Mouse (Mus musculus): ENCODE data around the gene Gnmt.
"Not testable (repeated sequence)": the region's sequence is repeated elsewhere in the genome, so short reads cannot be mapped to it uniquely, and the experiment has no call there.

Gnmt gene

DNA sequence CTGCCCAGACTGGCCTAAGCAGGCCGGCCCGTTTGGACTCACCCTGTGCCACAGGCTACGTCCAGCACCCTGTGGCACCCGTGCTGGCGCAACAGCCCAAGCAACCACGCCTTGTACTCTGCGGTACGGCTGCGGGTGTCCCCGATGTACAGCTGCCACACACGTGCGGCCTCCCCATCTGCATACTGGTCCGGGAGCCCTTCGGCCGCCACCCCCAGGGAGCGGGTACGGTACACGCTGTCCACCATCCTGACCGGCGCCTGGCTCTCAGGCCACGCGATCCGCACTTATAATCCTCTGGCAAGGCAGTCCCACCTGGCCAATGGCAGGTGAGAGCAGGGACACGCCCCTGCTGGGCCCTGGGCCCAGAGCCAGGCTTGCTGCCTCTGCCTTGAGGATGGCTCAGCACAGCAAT, at the start of gene Gnmt:
Gene Gnmt, minus strand, starts transcription at position 265 of the 415 bp plus-strand sequence.
- DNase-seq (ENCODE audit: low spot score in 2 of 2): no peak

DNA sequence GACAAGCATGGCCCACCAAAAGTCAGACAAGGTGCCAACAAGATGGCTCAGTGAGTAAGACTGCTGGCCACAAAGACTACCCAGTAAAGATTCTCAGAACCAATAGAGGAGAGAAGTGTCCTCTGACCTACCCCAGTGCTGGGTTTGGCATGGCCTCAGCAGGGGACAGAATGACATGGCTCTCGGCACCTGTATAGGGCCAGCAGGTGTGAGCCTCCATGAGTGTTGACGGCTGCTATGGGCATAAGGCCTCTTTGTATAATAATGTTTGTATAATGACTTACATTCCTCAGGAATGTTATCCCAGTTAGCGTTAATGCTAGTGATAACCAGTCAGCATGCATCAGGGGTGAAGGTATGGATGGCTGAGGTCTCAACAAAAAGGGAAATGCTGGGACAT, 47.1 kb upstream of the Gnmt start:
- no peak for DNase-seq (ENCODE audit: low spot score in 2 of 2)

DNA sequence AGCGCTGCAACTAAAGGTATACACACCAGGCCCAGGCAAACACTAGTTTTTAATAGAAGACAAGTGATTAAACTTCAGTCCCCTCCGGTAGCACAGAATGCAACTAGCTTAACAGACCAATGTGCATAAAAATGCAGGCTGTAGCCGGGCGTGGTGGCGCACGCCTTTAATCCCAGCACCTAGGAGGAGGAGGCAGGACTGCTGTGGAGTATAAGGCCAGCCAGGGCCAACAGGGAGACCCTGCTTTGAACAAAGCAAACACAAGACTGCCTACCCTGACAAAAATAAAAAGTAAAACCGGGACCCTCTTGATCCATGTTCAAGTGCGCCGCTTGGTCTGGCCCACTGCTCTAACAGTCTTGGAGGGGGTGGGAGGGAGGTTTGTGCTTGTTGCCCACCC, 46.1 kb upstream of the Gnmt start:
- DNase-seq (ENCODE audit: low spot score in 2 of 2): no peak

DNA sequence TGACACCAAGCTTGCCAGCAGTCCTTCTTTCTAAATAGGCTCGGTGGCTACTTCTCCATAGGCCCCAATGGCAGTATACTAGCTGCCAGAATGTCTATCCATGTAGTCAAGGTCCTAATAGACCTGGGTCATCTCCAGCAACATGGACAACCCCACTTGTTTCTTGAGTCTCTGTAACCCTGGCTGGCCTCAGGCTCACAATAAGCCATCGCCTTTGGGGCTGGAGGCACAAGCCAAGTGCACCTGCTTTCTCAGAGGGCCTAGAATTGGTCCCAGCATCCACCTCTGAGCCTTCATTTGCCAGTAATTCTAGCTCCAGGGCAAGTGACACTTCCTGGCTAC, 45.1 kb upstream of the Gnmt start:
- DNase-seq (ENCODE audit: low spot score in 2 of 2): no peak

DNA sequence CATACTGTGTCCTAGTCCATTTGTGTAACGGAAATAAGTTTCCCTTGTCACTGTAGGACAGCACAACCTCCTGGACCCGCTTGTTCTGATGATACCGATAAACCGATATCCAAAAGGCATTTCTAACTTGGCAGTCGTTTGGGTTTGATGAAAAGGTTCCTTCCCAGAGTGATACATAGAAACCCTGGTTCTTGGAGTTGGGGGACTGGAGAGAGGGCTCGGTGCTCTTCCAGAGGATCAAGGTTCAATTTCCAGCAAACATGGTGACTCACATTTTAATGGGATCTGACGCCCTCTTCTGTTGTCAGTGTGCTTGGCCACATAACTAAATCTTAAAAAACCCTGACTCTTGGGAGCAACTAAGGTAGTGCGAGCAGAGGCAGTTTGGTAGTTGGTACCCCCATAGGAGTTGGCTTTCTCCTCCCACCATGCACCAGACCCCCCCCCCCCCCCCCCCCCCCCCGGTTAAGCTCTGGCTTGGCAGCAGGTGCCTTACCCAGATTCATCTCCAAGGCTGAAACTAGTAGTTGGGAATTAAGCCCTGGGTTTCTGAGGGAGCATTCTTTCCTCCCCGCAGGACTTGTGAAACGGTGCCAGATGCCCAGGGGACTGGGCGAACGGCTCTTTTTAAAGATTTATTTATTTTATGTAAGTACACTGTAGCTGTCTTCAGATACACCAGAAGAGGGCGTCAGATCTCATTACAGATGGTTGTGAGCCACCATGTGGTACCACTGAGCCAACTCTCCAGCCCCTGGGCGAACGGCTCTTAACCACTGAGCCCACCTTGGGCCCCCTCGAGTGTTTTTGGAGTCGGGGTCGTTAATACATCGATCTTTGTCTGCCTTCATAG, 44.5 kb upstream of the Gnmt start:
- DNase-seq (ENCODE audit: low spot score in 2 of 2): no peak

DNA sequence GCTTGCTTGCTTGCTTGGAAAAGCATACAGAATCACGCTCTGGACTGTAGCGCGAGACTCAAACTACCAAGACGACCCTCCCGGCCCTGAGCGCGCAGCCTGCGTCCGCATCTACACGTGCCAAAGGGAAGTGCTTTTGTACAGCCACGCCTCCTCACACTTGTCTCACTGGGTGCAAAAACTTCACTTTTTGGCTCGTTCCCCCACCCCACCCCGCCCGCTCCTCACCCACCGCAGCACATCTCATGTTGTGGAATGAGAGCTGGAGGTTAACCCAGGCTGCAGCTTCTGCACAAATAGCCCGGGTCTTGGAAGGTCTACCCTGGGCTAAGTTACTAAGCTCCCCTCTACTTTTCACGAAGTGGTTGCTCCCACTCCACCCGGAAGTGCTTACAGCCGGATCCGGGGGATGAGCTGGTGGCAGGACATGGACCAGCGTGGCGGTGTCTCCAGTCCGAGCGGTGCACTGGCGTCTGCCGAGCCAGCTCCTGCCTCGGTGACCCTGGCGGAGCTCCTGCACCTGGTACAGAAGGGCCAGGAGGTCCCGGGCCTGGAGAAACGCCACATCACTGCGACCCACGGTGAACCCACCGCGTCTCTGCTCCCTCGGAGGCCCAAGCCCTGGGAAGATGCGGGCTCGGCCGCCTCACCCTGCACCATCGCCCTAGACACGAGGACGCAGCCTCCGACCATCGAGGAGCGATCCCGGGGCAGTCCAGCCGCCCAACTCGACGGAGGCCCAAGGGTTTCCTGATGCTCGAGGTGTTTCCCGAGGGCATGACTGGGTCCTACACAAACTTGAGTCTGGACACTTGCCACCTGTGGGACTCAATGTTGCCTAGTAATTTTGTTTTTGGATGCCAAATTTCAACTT, 43.7 kb upstream of the Gnmt start, which contains the start of gene 2310039H08Rik:
Gene 2310039H08Rik, plus strand, starts transcription at position 232 of the 874 bp plus-strand sequence.
- peak; percentile 88 to 89 for DNase-seq (ENCODE audit: low spot score in 2 of 2)

DNA sequence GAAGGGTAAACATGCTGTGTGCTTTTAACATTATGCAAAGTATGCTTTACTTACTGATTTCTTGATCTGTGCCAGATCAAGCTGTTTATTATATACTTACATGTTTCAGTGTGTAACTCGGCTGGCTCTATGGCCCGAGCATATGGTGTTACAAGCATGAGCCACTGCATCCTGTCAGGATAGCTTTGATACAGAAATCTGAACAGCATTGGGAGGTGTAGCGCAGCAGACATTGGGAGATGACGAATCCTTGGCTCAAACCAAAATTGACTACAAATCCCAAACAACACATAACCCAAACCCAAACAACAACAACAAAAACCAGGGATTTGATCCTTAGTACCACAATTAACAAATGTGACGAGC, 43.1 kb upstream of the Gnmt start:
- DNase-seq (ENCODE audit: low spot score in 2 of 2): no peak

DNA sequence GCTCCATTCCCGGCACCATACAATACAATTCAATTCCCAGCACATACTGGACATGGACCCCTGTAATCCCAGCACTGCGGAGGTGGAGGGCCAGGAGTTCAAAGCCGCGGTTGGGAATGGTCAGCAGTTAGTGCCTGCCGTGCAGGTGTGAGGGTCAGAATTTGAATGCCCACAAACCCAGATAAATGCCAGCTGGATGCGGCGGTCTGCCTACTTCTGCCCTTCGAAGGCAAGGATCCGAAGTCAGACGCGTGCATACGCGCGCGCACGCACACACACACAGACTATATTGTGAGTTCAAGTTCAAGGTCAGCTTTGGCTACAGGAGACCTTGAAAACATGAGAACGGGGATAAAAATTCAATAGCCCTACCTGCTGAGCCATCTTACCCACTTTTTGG, 42.6 kb upstream of the Gnmt start:
- DNase-seq (ENCODE audit: low spot score in 2 of 2): no peak

DNA sequence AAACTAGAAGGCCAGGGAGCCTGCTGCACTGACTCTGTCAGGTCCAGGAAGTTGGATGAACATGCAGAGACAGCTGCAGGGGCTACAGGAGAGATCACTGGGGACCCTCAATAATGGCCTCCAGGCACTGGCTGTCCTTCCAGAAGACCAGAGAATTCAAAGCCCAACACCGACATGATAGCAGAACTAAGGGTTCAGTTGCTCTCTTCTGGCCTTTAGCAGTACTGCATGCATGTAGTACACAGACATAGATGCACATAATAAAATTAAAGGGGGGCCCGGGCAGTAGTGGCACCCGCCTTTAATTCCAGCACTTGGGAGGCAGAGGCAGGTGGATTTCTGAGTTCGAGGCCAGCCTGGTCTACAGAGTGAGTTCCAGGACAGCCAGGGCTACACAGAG, 42.1 kb upstream of the Gnmt start:
- no peak for DNase-seq (ENCODE audit: low spot score in 2 of 2)

DNA sequence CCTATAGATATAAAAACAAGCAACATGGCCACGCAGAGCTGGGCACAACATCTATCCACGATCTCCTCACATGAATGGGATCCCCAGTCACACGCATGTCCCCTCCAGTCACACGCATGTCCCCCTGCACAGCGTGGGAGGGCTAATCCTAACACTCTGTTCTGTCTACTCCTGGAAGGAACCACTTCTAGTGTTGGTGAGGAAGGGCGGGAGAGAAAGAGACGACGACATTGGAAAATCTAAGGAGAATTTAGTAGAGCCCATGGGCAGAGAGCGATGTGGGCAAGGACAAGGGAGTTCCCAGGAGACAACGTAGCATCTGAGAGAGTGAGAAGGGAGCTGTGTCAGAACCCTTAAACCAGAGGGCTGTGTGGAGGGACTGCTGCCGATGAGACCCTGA, 41.6 kb upstream of the Gnmt start:
- no peak for DNase-seq (ENCODE audit: low spot score in 2 of 2)

DNA sequence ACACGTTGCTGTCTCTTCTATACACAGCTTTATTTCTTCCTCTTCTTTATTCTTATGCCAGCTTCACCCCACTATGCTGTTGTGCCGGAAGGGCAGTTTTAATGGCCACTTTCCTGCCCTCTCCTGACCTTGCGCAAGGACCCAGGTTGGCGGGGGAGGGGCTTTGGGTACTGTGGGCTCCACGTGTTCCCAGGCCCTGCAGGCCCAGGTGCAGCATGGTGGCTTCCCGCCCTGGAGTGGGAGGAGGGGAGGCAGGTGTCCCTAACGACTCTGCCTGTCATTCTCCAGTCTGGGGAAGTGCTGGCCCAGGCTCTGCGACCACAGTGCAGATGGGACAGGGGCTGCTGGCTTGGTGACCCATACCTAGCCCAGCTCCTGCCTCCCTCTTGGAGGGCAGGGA, 38.9 kb upstream of the Gnmt start:
- DNase-seq (ENCODE audit: low spot score in 2 of 2): no peak

DNA sequence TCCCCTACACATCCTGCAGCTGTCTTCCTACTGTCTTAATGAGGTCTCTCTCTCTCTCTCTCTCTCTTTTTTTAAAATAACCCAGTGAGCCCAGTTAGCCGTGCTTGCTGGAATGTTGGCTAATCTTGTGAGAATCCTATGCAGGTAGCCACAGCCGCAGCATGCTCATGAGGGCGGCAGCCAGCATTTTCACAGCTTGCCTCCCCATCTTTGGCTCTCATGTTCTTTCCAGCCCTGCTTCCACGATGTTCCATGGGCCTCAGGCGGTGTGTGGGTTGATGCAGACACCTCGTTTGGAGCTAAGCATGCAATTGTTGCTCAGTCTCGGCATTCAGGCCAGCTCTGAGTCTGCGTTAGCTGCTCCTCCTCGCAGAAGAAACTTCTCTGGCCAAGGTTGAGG, 35.9 kb upstream of the Gnmt start:
- not testable (repeated sequence) for DNase-seq (ENCODE audit: low spot score in 2 of 2)

DNA sequence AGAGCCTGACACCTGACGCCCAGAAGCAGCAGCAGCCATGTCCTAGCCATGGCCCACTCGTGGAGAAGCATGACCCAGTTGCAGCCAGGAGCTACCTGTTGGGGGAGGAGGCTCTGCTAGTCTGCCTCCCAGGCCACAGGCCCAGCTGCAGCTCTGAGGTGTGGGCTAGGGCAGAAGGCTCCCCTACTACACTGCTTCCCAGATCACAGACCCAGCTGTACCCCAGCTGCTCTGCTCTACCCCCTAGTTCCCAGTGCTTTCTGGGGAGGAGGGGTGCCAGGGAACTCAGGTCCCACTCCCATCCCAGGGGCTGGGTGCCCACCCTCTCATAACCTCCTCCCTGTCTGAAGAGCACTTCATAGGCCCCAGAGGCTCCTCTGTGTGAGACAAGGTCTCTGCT, 34.6 kb upstream of the Gnmt start, which contains the start of gene Ptcra:
Gene Ptcra, minus strand, starts transcription at position 169 of the 400 bp plus-strand sequence.
- no peak for DNase-seq (ENCODE audit: low spot score in 2 of 2)

DNA sequence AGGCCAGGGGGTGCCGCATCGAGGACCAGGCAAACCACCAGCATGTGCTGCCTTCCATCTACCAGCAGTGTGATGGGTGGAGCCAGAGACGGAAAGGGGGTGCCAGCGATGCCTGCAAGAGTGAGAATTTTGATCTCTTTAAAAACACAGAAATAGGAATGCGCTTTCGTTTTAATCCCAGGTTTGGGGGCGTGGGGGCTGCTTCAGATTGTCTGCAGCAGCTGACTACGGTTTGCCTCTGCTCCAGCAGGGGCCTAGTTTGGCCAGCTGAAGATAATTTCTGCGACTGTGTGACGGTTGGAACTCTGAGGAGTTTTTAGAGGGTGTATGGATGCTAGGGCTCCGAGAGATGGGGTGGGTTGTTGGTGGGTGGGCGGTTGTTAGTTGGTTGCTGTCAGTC, 29.8 kb upstream of the Gnmt start:
- DNase-seq (ENCODE audit: low spot score in 2 of 2): no peak

DNA sequence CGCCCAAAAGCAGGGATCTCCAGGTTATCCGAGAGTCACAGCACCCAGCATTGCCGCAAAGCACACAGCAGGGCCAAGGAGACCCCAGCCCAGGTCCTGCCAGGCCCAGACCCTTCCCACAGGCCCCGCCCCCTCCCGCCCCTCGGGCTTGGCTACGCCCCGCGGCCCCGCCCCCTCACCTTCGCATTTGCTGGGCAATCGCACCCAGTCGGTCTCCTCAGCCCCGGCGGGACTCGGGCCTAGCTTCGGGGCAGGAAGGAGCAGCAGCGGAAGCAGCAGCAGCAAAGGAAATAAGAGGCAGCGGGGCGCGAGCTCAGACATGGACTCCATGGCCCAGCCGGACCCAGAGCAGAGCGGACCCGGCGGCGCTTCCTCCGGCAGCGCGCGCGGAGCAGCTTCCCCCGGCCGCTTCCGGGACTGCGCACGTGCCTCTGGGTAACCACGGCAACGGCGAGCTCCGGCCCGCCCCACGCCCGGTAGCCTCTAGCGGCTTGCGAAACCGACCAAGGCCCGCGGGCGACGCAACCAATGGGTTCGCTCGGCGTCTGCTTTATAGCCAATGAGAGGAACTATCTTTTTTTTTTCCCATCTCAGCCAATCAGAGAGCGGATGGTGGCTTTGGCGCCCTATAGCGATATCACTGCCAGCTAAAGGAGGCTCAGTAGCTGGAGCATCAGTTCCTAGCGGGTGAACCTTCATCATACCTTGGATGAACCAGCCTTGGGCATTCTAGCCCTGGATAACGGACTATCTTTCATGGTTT, 23.0 kb upstream of the Gnmt start, which contains the start of gene Cnpy3:
Gene Cnpy3, minus strand, starts transcription at position 421 of the 763 bp plus-strand sequence.
- DNase-seq (ENCODE audit: low spot score in 2 of 2): peak; percentile 97

DNA sequence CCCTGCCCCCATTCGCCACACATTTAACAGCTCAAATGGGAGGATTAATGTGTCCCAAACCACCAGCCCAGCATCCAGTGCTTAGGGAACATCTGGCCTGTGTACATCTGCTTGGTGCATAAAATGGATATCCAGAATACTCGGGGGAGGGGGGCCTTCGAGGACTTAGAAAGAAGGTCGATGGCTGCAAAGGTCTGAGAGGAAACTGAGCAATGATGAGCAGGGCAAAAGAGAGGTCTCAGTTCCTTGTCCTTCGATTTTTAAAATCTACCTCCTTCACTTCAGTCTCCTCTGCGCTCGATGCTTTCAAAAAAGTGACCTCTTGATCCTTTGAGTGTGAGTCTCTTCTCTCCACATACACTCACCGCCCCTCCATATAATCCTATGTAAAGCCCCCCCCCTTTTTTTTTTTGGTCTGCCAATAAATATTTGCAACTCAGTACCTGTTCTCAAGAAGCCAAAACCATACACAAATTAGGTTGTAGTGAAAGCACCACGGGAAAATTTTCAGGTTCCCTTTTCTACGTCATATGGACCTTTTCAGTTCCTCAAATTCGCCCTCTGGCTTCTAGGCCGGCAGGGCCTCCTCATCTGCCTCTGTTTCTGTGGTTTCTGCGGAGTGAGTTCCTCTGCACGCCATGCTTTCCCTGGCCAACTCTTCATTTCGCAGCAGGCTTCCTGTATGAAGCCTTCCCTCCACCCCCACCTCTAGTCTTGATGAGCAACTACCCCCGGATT, 22.3 kb upstream of the Gnmt start:
- peak; percentile 72 to 81 for DNase-seq (ENCODE audit: low spot score in 2 of 2)

DNA sequence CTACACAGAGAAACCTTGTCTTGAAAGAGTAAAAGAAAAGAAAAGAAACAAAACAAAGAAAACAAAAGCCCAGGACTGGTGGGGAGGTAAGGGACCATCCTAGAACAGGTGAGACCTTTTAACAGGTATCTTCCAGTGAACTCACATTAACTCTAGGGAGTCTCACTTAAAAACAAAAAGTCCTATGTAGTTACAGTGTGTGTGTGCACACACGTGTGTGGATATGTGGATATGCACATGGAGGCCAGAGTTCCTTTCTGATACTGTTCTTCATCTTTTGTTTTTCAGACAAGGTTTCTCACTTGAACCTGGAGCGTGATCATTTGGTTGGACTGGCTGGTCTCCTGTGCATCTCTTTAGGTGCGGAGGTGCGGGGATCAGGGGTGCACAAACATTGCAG, 21.6 kb upstream of the Gnmt start:
- no peak for DNase-seq (ENCODE audit: low spot score in 2 of 2)

DNA sequence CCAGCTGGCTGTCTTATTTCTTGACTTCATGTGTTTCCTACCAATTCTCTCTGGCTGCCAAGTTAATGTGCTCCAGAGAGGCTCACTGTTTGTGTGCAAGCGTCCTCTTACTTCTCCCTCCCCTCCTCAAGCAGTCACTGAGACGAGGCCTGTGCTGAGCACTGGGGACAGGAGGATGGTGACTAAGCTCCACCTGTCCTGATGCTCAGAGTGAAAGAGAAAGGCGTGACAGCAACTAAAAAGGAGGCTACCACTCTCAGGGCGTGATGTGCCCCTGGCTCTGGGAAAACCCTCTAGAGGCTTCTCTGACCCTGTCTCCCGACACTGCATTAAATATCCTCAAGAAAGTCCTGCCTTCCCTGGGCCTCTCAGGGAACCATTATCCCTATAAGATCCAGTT, 20.3 kb upstream of the Gnmt start:
- no peak for DNase-seq (ENCODE audit: low spot score in 2 of 2)

DNA sequence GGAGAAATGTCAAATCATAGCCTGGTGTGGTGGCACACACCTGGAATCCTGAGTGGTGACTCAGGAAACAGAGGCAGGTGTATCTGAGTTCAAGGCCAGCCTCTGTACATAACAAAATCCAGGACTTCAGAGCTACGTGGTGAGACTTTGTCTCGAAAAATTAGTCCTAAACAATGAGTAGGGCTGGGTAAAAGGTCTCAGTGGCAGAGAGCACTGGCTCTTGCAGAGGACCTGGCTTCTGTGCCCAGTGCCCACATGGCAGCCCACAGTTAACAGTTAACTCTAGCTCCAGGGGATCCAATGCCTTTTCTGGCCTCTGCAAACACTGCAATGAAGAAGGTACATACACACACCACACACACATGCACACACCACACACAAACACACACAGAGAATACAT, 18.8 kb upstream of the Gnmt start:
- DNase-seq (ENCODE audit: low spot score in 2 of 2): no peak

DNA sequence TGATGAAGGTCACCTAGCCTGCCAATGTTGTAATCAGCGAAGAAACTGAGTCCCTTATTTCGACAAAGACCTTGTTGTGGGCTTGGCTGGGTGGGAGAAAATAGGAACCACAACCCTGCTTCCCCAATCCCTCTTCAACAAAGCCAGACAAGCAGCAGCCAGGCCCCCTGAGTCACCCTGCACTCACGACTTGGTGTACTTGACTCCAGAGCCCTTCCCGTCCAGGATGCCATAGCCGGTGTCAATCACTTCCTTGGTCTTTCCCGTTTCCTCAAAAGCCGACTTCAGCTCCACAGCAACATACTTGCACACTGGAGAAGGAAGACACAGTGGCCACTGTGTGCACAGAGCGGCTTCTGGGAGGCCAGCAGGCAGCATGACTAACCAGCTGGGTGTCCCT, 18.3 kb upstream of the Gnmt start:
- DNase-seq (ENCODE audit: low spot score in 2 of 2): no peak

DNA sequence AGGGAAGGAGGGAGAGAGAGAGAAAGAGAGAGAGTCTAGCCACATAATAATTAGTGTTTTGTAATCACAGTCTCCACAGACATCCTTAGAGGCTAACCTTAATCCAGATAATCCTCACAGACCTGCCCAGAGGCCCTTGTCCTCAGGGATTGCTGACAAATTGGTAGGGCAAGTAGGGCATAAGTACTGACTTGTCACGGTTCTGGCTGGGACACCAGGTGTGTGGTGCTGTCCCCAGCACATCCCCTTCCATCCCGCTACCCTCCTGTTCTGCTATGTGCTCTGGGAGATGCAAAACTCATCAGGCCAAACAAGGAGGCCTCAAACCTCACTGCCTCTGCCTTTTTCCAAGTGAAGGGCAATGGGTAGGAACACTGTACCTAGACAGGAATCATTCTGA, 16.5 kb upstream of the Gnmt start:
- no peak for DNase-seq (ENCODE audit: low spot score in 2 of 2)

Measured in heart, adult 9 months (tissue).